Mouse (Mus musculus): ENCODE measurements around the gene Rcor2.
A peak's percentile ranks its signal among the peaks of the same experiment; 100 is the strongest.

Rcor2 gene

GRCm38 (mm10) chr19:7267091-7267741, at the start of gene Rcor2:
TSS of gene Rcor2 (plus strand) at chr19:7267325.
- DNase-seq (ENCODE audit: low read depth) = no peak

DNA sequence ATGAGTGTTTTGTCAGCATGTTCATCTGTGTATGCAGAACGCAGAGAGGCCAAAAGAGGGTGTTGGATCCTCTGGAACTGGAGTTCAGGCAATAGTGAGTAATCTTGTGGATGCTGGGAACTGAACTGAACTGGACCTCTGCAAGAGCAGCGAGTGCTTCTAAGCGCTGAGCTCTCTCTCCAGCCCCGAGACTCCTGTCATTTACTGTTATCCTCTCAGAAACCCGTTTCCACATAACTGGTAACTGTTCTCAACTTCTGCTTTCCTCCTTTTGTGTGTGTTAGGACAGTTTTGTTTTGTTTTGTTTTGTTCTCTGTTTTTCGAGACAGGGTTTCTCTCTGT, 49.2 kb upstream of the Rcor2 start:
- no peak for DNase-seq (ENCODE audit: low read depth)

GRCm38 (mm10) chr19:7218753-7219152, 48.4 kb upstream of the Rcor2 start:
- DNase-seq (ENCODE audit: low read depth) = no peak

DNA sequence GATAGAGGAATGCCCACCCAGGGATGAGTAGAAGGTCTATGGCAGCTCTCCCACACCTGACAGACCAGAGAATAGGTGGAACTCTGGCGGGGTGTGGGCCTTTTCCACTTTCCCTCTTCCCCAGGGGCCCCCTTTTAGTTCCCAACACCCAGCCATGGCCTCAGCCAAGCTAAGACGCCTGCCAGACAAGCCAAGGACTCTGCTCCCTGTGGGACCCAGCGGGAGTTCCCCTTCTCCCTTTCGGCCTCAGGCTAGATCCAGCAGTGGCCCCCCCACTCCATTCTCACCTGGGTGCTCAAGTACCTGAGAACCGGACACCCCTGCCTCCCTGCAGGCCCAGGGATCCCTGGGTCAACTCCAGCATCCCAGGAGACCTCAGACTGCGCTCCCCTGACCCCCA, 44.9 kb upstream of the Rcor2 start:
- no peak for DNase-seq (ENCODE audit: low read depth)

- DNase-seq (ENCODE audit: low read depth) = no peak
Measured at GRCm38 (mm10) chr19:7223488-7223887, 43.6 kb upstream of the Rcor2 start.

DNA sequence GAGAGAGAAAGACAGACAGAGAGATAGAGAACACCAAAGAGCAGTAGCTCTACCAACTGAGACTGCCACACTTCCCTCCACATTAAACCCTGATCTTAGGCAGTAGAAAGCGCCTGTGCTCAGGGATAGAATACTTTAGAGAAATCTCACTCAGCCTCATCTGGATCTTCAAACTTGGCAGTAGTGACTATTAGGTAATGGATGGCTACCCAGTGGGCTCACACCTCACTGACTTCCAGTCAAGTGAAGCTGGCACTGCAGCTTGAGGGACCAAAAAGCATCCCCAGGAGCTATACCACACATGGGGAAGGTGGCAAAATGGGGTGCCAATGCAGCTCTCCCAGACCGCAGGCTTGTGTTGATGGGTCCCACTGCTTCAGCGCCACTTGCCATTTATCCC, 42.9 kb upstream of the Rcor2 start:
- DNase-seq (ENCODE audit: low read depth) = no peak

- no peak for DNase-seq (ENCODE audit: low read depth)
Measured at GRCm38 (mm10) chr19:7225096-7225690, 41.9 kb upstream of the Rcor2 start.

- DNase-seq (ENCODE audit: low read depth) = no peak
Measured at GRCm38 (mm10) chr19:7226511-7226914, 40.6 kb upstream of the Rcor2 start.

- DNase-seq (ENCODE audit: low read depth) = peak; percentile 35
Measured at GRCm38 (mm10) chr19:7234537-7235221, 32.4 kb upstream of the Rcor2 start.

DNA sequence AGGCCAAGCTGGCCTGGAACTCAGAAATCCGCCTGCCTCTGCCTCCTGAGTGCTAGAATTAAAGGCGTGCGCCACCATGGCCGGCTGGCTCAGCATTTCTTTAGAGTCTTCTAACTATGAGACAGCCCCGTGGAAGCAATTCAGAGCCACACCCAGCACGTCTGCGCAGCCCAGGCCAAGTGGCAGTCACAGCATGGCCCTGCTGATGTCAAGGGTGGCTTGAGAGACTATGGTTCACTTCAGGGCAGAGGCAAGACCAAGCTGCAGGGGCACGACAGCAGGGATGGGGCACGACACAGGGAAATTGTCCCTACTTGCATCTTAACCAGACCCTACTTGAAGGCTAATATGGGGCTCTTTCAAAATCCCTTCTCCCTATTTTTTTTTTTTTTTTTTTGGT, 31.7 kb upstream of the Rcor2 start:
- no peak for DNase-seq (ENCODE audit: low read depth)

DNA sequence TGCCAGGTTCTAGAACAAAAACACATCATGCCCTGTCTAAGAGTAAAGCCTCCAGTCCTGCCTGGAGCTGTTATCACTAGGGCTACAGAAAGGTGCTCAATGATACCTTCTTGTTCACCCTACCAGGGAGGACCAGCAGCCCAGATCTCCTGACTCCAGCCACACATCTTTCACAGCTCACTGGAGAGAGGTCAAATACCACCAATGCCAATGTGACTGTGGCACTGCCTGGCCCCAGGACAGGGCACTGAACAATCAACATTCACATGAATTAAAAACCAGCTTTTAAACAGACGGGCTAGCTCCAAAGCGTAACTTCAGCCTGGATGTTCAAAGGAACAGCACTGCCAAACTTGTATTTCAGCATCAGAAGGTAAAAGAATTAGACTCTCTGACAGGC, 31.1 kb upstream of the Rcor2 start:
- DNase-seq (ENCODE audit: low read depth) = no peak

DNA sequence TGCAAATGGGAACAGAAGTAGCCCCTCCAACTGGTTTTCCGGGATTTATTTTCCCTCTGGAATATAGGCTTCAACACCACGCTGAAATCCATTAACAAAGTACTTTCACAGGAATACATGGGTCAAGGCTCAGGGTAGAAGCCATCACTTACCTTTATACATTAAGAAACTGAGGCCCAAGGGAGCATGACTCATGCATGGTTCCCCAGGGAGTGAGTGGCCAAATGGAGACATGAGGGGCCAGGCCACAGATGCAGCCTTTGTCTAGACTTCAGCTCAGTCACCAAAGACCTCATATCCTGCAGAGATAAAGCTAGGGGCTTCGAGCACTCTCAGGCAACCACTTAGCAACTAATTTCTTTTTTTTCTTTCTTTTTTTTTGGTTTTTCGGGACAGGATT, 30.4 kb upstream of the Rcor2 start:
- DNase-seq (ENCODE audit: low read depth) = no peak

DNA sequence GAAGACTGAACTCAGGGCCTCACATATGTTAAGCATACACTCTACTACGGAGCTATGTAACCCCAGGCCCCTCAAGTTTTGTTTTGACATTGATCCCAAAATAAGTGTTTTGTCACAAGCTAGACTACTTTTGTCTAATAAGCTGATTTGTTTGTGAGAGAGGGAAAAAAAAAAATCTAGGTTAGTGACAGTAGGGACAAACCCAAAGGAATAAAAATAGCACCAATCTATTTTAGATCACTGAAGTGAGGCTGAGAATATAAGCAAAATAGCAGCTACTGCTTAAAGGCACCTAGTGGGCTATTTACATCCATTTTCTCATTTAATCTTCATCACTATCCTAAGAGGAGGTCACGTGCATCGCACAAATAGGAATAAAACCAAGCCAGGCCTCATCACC, 27.6 kb upstream of the Rcor2 start:
- DNase-seq (ENCODE audit: low read depth) = no peak

- DNase-seq (ENCODE audit: low read depth) = no peak
Measured at GRCm38 (mm10) chr19:7240291-7240690, 26.8 kb upstream of the Rcor2 start.

DNA sequence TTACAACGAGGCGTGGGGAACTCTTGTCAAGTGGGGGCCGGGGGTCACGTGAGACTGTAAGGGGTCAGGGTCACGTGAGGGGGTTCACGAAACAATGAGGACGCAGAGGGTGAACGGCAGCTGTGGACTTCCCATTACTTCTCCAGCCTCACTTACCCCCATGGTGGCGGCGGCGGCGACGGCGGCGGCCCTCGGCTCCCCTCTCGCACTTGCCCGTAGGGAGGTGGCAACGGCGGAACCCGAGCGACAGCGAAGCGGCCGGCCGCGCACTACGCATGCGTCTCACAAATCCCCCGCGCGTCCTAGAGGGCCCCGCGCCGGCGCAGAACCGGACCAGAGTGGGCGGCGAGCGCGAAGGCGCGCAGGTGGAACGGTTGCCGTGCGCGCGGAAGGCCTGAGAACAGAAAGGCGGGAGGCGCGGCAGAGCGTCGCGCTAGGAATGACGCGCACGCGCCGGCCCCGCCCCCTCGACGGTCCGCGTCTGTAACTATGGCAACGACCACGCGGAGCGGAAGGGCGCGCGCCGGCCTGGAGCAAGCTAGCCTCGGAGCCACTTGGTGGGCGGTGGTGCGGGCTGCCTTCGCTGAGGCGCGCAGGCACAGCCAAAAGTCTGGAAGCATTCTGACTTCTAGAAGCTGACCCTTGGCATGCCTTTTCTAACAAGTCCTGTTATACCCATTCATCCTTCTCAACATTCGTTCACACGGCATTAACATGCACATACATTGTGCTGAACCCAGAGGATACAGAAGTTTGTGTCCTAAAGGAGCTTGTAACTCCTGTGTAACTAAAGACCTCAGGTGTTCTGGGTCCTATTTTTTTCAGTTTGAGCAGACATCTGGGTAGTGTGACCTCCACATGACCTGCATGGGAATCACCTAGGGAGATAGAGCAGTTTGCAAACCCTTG, 26.1 kb upstream of the Rcor2 start, which contains the start of gene Naa40:
Gene Naa40 (minus strand): TSS at position 402 of the 909 bp plus-strand sequence.
- peak; percentile 88 for DNase-seq (ENCODE audit: low read depth)

DNA sequence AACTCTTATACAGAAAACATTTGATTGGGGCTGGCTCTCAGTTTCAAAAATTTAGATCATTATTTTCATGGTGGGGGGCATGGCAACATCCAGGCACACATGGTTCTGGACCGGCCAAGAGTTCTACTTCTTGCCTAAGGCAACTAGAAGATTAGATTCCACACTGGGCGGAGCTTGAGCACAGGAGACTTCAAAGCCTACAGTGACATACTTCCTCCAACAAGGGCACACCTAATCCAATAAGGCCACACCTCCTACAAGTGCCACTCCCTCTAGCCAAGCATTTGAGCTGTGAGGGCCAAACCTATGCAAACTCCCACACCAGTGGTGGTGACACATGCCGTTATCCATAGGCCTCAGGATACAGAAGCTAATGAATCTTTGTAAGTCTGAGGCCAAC, 21.1 kb upstream of the Rcor2 start:
- DNase-seq (ENCODE audit: low read depth) = no peak

DNA sequence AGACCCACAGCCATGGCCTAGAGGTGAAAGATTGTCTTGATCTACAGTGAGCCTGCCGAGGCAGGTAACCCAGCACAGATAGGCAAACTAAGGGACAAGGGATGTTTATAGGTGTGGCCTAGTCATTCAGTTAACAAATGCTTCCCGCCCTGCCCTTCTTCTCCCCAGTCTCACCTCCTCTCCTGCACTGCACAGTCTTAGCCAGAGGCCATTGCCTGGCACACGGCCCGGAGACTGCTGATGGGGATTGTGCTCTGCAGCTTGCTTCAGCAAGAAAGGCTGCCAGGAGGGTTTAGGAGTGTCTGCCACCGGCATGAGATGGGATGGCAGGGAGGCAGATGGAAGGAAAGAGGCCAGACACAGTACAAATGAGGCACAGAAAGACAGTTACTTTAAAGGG, 9.2 kb upstream of the Rcor2 start:
- DNase-seq (ENCODE audit: low read depth) = no peak

- no peak for DNase-seq (ENCODE audit: low read depth)
Measured at GRCm38 (mm10) chr19:7261476-7261875, 5.6 kb upstream of the Rcor2 start.

DNA sequence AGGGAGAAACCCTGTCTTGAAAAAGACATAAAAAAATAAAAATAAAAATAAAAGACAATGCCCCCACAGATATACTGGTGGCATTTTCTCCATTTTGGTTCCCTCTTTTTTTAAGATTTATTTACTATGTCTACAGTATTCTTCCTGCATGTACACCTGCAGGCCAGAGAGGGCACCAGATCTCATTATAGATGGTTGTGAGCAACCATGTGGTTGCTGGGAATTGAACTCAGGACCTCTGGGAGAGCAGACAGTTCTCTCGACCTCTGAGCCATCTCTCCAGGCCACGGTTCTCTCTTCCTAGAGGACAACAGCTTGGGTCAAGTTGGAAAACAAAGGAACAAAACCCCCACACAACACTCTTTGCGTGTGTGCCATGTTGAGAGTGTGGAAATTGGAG, 5.2 kb upstream of the Rcor2 start:
- DNase-seq (ENCODE audit: low read depth) = no peak

GRCm38 (mm10) chr19:7262592-7262991, 4.5 kb upstream of the Rcor2 start:
- DNase-seq (ENCODE audit: low read depth) = no peak

DNA sequence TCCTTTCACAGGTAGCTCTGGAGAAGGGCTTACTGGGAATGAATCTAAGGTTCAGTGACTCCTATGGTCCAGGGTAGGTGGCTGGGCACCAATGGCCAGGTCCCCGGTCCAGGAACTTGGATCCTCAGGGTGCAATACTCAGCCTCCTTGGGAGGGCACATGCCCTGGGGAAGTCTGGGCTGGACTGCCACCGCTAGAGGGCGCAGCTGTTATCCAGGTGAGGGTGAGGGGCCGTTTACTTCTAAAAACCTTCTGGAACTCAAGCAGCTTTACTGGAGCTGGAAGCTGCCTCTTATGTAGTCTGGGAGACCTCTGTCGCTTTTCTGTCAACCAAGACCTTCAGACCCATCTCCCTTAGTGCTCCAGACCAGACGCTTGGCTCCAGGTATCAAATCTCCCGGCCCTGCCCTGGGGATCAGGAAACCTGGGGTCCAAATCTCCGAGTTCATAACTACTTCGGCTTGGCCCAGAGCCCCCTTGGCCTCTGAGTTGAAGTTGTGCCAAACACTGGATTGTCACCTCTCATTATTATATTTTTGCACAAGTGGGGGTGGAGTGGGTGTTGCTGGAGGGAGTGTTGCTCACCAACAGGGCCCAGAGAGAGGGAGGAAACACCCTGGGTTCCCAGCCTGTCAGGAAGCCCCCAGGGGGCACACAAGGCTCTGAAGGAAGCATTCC, 2.9 kb upstream of the Rcor2 start:
- DNase-seq (ENCODE audit: low read depth) = peak; percentile 76

- no peak for DNase-seq (ENCODE audit: low read depth)
Measured at GRCm38 (mm10) chr19:7264766-7265331, 2.3 kb upstream of the Rcor2 start.

Measured in c-Kit-positive CD71-positive TER-119-negative erythroid progenitor cells, embryonic 14.5 days (primary cell).